ENCODE assay signal across 20 mouse cellular contexts in the genomic region with DNA sequence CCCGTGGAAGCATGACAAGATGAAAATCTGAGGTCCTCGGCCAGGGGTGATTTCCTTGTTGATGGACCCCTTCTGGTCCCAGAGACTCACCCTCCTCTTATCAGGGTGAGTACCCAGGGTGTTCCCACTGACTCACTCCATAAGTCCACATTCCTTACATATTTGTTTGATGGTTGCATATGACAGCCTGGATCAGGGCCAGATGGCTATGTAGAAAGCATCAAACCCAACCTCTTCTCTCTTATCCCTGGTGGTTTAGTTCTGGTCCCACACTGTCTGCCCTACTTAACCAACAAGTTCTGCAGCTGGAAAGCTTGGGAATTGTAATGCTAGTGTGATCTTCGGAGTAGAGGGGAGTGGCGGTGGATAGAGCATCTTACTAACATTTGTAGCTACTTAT.
"Had no signal": no experiment of that assay in that cellular context is flagged by ENCODE, and none has a peak within 500 bp of the region (broad histone marks: within the 10 kb centered on the region; RNA-seq: fewer than 3 reads in every experiment).

No protein-coding gene starts in this region.

- H3K4me2 ChIP-seq: lung, embryonic 15.5 days; midbrain, embryonic 11.5 days; midbrain, embryonic 13.5 days; midbrain, embryonic 15.5 days; neural tube, embryonic 13.5 days; neural tube, embryonic 15.5 days had no signal

- DNase-seq: lung, adult 18-20 months; lung, postnatal 14 days; lung, postnatal 4 days; retina, postnatal 1 day; right cerebral cortex, adult 18-20 months; right cerebral cortex, postnatal 25 days; right cerebral cortex, postnatal 4 days; thymus, adult 2 months; thymus, postnatal 25 days; thymus, postnatal 4 days had no signal

- H3K27me3 ChIP-seq: lung, embryonic 15.5 days; midbrain, embryonic 13.5 days; midbrain, embryonic 15.5 days; neural tube, embryonic 13.5 days; neural tube, embryonic 15.5 days had no signal

- H3K9me3 ChIP-seq: lung, embryonic 15.5 days; midbrain, embryonic 13.5 days; midbrain, embryonic 15.5 days; neural tube, embryonic 13.5 days; neural tube, embryonic 15.5 days had no signal

- H3K27ac ChIP-seq: liver, embryonic 14.5 days; lung, embryonic 15.5 days; midbrain, embryonic 13.5 days; midbrain, embryonic 15.5 days; neural tube, embryonic 13.5 days; neural tube, embryonic 15.5 days had no signal

- H3K36me3 ChIP-seq: lung, embryonic 15.5 days; midbrain, embryonic 13.5 days; midbrain, embryonic 15.5 days; neural tube, embryonic 13.5 days; neural tube, embryonic 15.5 days had no signal

- H3K4me3 ChIP-seq: lung, embryonic 15.5 days; megakaryocyte, embryonic 14.5 days; midbrain, embryonic 13.5 days; midbrain, embryonic 15.5 days; myocyte; neural tube, embryonic 13.5 days; neural tube, embryonic 15.5 days had no signal

- H3K4me1 ChIP-seq: lung, embryonic 15.5 days; midbrain, embryonic 13.5 days; neural tube, embryonic 13.5 days had no signal

- ATAC-seq: lung, postnatal 0 days; midbrain, embryonic 13.5 days; midbrain, embryonic 15.5 days had no signal

- H3K9ac ChIP-seq: liver, embryonic 14.5 days; lung, embryonic 15.5 days; midbrain, embryonic 13.5 days; midbrain, embryonic 15.5 days; neural tube, embryonic 13.5 days; neural tube, embryonic 15.5 days had no signal
